Mouse (Mus musculus): ENCODE results near the gene Traf3ip2. TPM values are rescaled to one million over a fixed set of nuclear protein-coding genes. Genes with fewer than 3 reads are reported as not detected.

Gene Traf3ip2
- total RNA-seq, 2 experiments from 2014 or later: 0.94 to 1.1 TPM

DNA sequence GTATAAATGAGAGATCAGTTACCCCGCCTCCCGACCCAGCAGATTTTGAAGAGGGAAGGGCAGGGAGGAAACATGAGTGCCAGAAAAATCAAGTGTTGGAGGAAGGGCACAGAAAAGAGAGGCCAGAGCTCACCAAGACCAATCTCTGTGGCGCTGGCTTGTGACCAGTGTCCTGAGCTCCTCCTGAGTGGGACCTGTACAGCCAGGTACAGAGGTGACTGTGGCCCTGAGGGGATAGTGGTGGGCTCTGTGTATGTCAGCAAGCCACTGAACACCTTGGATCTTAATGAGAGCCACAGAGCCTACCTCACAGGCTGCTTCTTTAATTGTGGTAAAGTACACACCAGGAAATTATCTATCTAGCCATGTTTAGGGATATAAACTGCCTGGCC is 14.9 kb upstream of the Traf3ip2 start:
- DNase-seq (ENCODE audit: low spot score in 2 of 2): no peak
- intact Hi-C loops (cut with DNase I): no loop called here

DNA sequence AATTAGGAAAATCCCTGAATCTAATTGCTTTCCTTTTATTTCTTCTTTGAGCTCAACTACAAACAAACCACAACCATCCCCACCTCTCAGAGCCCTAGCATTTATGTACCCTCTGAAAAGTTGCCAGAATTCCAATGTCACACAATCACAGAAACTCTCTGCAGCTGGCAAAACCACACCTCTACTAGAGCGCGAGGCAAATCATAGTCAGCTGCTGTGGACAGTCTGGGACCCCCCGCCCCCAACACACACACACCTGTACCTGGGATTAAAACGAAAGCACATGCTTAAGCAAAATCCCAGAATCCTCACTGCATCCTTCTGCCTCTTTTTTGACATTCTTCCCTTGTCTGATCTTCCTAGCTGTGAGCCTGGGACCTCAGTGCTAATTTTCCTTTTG is 13.1 kb upstream of the Traf3ip2 start:
- intact Hi-C loops (cut with DNase I): no loop called here
- no peak for DNase-seq (ENCODE audit: low spot score in 2 of 2)

DNA sequence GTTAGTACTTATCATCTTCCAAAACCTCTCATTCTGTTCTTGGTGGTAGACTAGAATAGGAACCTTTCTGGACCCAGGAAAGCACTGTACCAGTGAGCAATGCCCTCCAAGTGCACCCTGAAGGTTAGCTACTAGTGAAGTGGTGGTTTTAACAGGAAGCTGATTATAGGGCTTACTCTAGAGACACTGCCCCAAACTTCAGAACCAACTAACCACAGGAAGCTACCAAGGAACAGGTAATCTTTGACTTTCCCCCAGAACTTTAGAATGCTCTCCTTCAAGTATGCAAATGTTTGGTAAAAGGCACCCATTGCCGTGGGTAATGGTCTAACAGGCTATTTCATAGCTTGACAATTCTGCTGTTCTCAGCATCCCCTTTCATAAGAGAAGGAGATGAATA is 12.6 kb upstream of the Traf3ip2 start:
- intact Hi-C loops (cut with DNase I): no loop called here
- DNase-seq (ENCODE audit: low spot score in 2 of 2): no peak

DNA sequence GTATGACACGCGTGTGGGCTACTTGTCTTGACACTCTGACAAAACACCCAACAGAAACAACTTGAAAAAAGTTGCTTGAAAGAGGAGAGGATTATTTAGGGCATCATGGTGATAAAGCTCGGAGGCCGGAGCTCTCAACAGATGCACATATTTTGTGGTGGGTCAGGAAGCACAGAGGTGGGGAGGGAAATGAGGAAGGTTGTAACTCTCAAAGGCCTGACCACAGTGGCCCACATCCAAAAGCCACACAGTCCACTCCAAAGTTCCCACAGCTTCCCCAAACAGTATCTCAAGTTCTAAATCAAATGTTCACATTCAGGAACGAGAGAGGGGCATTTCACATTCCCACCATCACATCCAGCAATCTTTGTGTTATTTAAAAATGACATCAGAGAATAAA is 11.7 kb upstream of the Traf3ip2 start:
- DNase-seq (ENCODE audit: low spot score in 2 of 2): no peak
- intact Hi-C loops (cut with DNase I): no loop called here

- intact Hi-C loops (cut with DNase I): no loop called here
- no peak for DNase-seq (ENCODE audit: low spot score in 2 of 2)
These were observed 6.3 kb upstream of the Traf3ip2 start for GRCm38 (mm10) chr10:39606434-39606833.

DNA sequence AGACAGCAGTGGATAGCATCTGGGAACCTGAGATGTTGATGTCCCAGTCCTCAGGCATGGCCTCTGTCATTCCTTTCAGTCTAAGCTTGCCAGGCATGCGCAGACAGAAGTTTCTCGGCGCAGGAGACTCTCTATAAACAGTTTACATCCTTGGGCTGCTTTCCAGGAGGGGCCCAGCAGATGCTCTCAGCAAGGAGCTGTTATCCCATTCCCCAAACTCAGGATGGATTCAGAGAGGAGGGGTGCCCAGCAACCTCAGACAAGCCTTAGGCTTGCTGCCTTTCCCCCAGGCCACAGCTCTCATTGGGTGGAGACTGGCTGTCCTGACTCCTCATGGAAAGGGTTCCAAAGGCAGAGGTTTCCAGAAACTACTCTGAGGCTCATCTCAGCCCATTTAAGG is 1.5 kb upstream of the Traf3ip2 start:
- no peak for DNase-seq (ENCODE audit: low spot score in 2 of 2)
- intact Hi-C loops (cut with DNase I): no loop called here

DNA sequence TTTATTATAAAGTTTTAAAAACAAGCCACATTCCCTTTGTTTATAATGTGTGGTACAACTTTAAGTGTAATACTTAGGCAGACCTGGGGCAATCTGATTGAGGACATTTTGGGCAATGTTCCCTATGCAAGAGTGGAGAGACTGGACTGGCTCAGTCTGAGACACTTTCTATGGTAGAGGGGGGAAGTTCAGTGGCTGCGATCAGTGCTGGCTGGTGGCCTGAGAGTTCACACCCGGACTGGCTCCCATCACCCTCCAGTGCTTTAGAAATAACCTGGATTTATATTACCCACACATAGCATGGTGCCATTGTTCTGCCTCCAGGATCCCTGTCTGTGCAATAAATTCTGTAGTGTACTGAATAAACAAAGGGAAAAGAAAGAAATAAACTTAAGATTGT is 603 bp upstream of the Traf3ip2 start:
- intact Hi-C loops (cut with DNase I): no loop called here
- no peak for DNase-seq (ENCODE audit: low spot score in 2 of 2)

DNA sequence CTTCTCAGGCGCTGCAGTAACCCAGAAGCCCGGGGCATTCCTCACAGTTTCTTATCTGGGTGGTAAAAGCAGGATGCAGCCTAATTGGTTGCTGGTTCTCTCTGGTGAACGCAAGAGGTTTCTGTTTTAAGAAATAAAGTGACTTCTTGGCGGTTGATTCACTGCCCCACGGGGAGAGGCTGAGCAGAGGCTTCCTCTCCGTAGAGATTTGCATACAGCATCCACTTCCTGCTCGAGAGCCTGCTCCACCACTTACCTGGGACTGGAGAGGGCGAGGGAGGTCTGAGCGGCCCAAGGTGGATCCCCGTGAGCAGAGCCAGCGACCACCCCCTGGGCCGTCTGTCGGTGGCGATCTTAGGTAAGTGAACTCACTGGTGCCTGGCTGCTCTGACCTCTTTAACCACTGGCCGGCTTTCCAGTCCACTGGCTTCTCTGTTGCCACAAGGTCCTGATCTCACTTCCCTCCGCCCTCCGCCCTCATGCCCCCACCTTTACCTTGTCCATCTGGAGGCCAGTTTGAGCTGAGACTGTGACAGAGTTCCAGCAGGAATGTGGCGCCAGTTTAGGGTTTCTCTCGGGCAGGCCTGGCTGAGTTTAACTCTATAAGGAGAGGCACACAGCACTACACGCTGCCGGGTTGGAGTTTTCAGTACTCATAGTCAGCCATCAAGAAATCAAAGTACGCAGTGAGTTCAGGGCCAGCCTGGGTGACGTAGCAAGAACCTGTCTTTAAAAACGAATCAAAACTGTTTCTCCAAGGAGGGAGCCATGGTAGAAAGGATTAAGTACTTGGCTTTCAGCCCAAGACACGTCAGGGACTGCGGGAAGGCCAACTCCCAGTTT is 476 bp downstream of the Traf3ip2 start:
- intact Hi-C loops (cut with DNase I): no loop called here
- no peak for DNase-seq (ENCODE audit: low spot score in 2 of 2)

- DNase-seq (ENCODE audit: low spot score in 2 of 2): no peak
- intact Hi-C loops (cut with DNase I): no loop called here
These were observed 1.2 kb downstream of the Traf3ip2 start for GRCm38 (mm10) chr10:39613973-39614372.

- intact Hi-C loops (cut with DNase I): no loop called here
- no peak for DNase-seq (ENCODE audit: low spot score in 2 of 2)
These were observed 1.9 kb downstream of the Traf3ip2 start for GRCm38 (mm10) chr10:39614676-39615075.

DNA sequence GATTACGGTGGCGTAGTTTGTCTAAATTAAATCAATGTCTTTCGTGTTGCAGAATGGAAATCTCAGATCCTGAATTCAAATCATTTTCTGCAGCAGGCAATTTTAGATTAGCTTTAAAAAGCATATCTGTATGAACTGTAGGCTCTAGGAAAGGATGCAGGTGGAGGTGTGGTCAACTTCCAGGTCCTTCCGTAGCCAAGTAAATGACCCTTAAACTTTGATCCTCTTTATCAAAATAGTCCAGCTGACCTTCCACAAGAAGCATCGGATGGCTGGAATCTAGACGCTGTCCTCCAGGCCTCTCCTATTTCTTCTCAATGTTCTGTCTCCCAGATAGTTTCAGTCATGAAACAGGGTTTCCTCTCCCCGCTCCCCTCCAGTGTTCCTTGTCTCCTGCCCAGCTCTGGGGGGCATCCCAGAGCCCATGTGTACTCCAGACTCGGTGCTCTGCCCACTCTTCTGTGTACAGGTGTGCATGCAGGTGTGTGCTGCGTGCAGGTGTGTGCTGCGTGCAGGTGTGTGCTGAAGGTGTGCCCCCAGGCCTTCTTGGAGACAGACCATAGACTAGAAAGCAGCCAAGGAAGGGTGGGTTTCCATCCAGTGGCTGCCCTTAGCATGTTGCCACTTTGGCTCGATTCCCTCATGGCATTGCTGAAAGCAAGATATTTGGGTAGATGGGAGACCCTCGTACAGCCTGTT is 2.9 kb downstream of the Traf3ip2 start:
- intact Hi-C loops (cut with DNase I): no loop called here
- no peak for DNase-seq (ENCODE audit: low spot score in 2 of 2)

- intact Hi-C loops (cut with DNase I): no loop called here
These were observed 3.5 kb downstream of the Traf3ip2 start for GRCm38 (mm10) chr10:39616230-39616590.

GRCm38 (mm10) chr10:39616626-39617025 is 3.9 kb downstream of the Traf3ip2 start:
- DNase-seq (ENCODE audit: low spot score in 2 of 2): no peak
- intact Hi-C loops (cut with DNase I): no loop called here

More at GRCm38 (mm10) chr10:39616230-39616590, 3.5 kb downstream of the Traf3ip2 start:
- no peak for DNase-seq (ENCODE audit: low spot score in 2 of 2)

GRCm38 (mm10) chr10:39618431-39618830 is 5.7 kb downstream of the Traf3ip2 start:
- DNase-seq (ENCODE audit: low spot score in 2 of 2): no peak
- intact Hi-C loops (cut with DNase I): no loop called here

DNA sequence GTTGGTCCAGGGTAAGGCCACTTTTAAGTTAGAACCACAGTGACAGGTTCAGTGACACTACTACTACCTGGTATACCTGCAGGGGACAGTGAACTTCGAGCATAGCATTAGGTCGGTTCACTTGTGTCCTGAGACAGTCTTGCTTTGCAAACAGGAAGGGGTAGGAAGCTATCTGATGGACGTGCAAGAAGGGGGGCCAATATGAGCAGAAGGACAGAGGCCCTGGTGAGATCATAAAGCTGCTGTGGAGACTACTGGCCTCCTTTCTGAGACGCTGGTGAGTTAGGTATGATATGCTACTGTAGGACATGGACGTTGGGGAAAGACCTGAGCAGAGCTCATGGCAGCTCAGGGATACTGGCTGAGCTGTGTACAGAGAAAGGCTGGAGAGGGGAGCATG is 7.9 kb downstream of the Traf3ip2 start:
- intact Hi-C loops (cut with DNase I): no loop called here
- no peak for DNase-seq (ENCODE audit: low spot score in 2 of 2)

DNA sequence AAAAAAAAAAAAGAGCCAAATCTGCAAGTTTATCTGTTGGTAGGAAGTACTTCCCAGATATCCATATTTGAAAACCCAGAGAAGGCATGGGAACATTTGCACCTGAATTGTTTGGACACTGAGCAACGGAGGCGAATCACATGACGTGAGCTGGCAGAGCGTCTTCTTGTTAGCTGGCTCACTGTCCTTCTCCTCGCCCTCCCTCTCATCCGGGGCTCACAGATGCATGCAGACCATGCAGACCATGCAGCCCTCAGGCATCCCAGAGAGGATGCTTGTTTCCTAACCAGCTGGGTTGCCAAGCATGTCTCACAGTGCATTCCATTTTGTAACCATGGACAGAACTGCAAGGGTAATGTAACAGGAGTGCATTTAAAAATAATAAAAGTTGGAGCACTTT is 11.1 kb downstream of the Traf3ip2 start:
- DNase-seq (ENCODE audit: low spot score in 2 of 2): no peak
- intact Hi-C loops (cut with DNase I): no loop called here

DNA sequence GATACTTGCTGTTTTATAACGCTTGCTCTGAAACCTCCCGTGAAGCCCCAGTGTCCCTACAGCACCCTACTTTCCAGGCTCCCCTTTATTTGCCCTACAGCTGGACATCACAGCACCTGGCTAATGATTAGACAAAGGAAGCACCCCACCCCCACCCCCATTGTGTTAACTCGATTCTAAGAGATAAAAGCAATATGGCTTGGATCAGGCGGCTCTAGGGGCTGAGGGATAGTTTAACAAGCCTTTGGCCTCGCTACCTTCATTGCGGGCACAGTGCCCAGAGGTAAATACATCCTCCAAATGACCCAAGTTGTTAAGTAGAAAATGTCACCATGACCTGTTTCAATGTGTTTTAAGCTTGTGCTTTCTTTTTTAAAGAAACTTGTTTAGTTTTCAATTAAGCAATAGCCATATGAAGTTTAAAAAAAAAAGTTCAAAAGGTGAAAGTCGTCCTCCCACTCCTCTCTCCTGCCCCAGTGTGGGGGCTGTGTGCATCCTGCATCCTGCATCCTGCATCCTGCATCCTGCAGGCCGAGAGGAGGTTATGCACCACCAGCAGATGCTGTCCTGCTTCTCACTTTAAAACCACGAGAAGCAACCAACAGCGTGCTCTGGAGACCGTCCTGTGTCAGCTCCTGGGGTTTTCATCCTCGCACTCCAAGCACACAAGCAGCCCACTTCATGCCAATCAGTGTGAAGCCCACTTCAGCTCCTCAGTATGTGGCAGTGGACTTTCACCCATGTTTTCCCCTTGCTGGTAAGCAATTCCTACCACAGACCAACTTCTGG is 12.3 kb downstream of the Traf3ip2 start:
- no peak for DNase-seq (ENCODE audit: low spot score in 2 of 2)
- intact Hi-C loops (cut with DNase I): no loop called here

- no peak for DNase-seq (ENCODE audit: low spot score in 2 of 2)
- intact Hi-C loops (cut with DNase I): no loop called here
These were observed 13.0 kb downstream of the Traf3ip2 start for GRCm38 (mm10) chr10:39625626-39626260.

DNA sequence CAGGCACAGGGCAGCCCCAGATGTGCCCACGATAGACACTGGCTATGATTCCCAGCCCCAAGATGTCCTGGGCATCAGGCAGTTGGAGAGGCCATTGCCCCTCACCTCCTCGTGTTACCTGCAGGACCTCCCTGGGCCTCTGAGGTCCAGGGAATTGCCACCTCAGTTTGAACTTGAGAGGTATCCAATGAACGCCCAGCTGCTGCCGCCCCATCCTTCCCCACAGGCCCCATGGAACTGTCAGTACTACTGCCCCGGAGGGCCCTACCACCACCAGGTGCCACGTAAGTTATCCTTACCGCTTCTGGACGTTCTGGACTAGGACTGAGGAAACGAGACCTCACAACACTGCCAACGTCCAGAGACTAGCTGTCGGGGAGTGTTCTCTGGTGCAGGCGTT is 13.6 kb downstream of the Traf3ip2 start:
- intact Hi-C loops (cut with DNase I): no loop called here

More for the DNA sequence above, 13.6 kb downstream of the Traf3ip2 start:
- DNase-seq (ENCODE audit: low spot score in 2 of 2): no peak

Data from left cerebral cortex, postnatal 14 days (tissue).